Mouse (Mus musculus) midbrain, postnatal 0 days (tissue): Measurements from ENCODE around the gene Celf2. TPM values are rescaled to one million over a fixed set of nuclear protein-coding genes. Genes with fewer than 3 reads are reported as not detected.
A peak's percentile ranks its signal among the peaks of the same experiment; 100 is the strongest.

ENCODE experiments used
- ATAC-seq: fragments of 200-750 bp; cut with Nextera tagmentation; 2 replicates; pipeline ENCODE4 v1.8.0; 2017; ENCODE audit warnings: moderate number of reproducible peaks, mild to moderate bottlenecking, moderate TSS enrichment, moderate library complexity; ENCODE audit not compliant: low FRiP score
- DNase-seq: peaks from one replicate; pipeline ENCODE4 v3.0.0-alpha.2; 2015; ENCODE audit warnings: low spot score
- H3K27ac ChIP-seq: fragments of 300-500 bp; sonication (generic); 2 replicates; pipeline ENCODE4 v1.5.1; 2014; ENCODE audit warnings: low read depth, mild to moderate bottlenecking, low read length, mixed read lengths
- H3K27me3 ChIP-seq: fragments of 300-500 bp; sonication (generic); 2 replicates; pipeline ENCODE4 v1.6.1; 2014; ENCODE audit warnings: low read length, control low read depth, mixed read lengths; ENCODE audit not compliant: insufficient read depth
- H3K36me3 ChIP-seq: fragments of 300-500 bp; sonication (generic); 2 replicates; pipeline ENCODE4 v1.6.1; 2014; ENCODE audit warnings: low read length, control low read depth, mixed read lengths; ENCODE audit not compliant: insufficient read depth
- H3K4me1 ChIP-seq: fragments of 300-500 bp; sonication (generic); 2 replicates; pipeline ENCODE4 v1.6.1; 2014; ENCODE audit warnings: mild to moderate bottlenecking, control low read depth, antibody characterized with exemption, low read length, mixed read lengths; ENCODE audit not compliant: insufficient read depth
- H3K4me2 ChIP-seq: fragments of 300-500 bp; sonication (generic); 2 replicates; pipeline ENCODE4 v1.6.1; 2014; ENCODE audit warnings: low read depth, mild to moderate bottlenecking, low read length, mixed read lengths; ENCODE audit not compliant: poor library complexity, severe bottlenecking
- H3K4me3 ChIP-seq: fragments of 300-500 bp; sonication (generic); 2 replicates; pipeline ENCODE4 v1.5.1; 2014; ENCODE audit warnings: low read depth, mild to moderate bottlenecking, low read length, moderate library complexity
- H3K9ac ChIP-seq: fragments of 300-500 bp; sonication (generic); replicated peaks from 2 replicates; pipeline ENCODE4 v1.6.1; 2014; ENCODE audit warnings: mild to moderate bottlenecking, low read length, moderate library complexity, mixed read lengths; ENCODE audit not compliant: poor library complexity, severe bottlenecking
- H3K9me3 ChIP-seq: fragments of 300-500 bp; sonication (generic); 2 replicates; pipeline ENCODE4 v1.6.1; 2016; ENCODE audit warnings: low read length, control low read depth
- CTCF ChIP-seq: IDR thresholded peaks from 2 replicates; pipeline ENCODE4 v1.5.1; 2016; ENCODE audit warnings: antibody characterized with exemption, mild to moderate bottlenecking
- WGBS: fragments of 180-500 bp; shearing (Covaris S2); extraction: QIAGEN DNeasy Blood & Tissue Kit; methylation state at CpG from one replicate; pipeline ENCODE4 v1.1.7; 2014; 5-methylcytosine and 5-hydroxymethylcytosine counted together
- polyA plus RNA-seq: library from polyadenylated mRNA; unstranded; fragments of >200 nt; fragmentation: Nextera tagmentation; extraction: Ambion mirVana; gene quantifications from 2 replicates; pipeline ENCODE4 v1.2.1, GENCODE M21; 2015
- total RNA-seq: library from RNA; depleted of rRNA; stranded (reverse); fragments of >200 nt; gene quantifications from 2 replicates; pipeline ENCODE4 v1.2.3, GENCODE M21; 2014

The Celf2 gene
- total and polyA plus RNA-seq, 2 experiments from 2014 or later, result 112 to 135 TPM

DNA sequence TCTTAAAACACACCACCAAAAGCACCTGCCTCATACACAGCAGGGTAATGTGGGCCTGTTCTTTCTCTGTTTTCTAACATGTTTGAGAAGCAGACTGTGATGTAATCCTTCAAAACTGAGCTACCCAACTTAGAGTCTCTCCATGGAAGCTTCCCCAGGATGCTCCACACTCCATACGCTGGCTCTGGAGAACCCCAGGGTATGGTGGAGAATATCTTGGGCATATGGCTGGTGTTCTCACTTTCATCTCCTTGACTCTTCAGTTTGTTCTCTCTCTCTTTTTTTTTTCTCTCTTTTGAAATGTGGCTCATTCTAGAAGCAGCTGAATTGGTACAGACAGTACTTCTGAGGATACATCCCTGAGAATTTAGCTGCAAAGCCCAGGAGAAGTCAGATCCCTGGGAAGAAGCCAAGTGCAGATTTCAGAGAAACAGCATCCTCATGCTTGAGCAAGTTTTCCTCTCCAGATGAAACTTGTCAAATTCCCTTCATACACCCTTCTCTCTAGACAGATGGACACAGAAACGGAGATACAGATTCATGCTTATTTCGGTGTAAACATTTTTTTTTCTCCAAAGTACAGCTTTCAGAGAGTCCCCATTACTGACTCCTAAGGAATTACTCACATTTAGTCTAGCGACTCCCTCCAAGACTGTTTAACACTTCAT, 581.5 kb downstream of the Celf2 start:
- no peaks in the 10 kb centered on the region for H3K36me3 ChIP-seq
- no peaks in the 10 kb centered on the region for H3K27me3 ChIP-seq
- DNase-seq, result no peak
- peaks cover 3% of the 10 kb centered on the region; the same call in 1 of the 2 replicates for H3K4me1 ChIP-seq
- H3K4me2 ChIP-seq, result no peak overlapping the region
- 94% methylated on average over 4 of the region's 4 CpGs for WGBS
- H3K9me3 ChIP-seq, result no peaks in the 10 kb centered on the region
- TF ChIP-seq CTCF, result no peak
- ATAC-seq, result no peak
- no peak overlapping the region for H3K9ac ChIP-seq
- no peak overlapping the region for H3K27ac ChIP-seq
- H3K4me3 ChIP-seq, result no peak overlapping the region

- ATAC-seq (no peak), DNase-seq (no peak)
- H3K4me1 ChIP-seq, result peaks cover 3% of the 10 kb centered on the region; the same call in 1 of the 2 replicates
These were observed 583.9 kb downstream of the Celf2 start for GRCm38 (mm10) chr2:6925505-6925904.

DNA sequence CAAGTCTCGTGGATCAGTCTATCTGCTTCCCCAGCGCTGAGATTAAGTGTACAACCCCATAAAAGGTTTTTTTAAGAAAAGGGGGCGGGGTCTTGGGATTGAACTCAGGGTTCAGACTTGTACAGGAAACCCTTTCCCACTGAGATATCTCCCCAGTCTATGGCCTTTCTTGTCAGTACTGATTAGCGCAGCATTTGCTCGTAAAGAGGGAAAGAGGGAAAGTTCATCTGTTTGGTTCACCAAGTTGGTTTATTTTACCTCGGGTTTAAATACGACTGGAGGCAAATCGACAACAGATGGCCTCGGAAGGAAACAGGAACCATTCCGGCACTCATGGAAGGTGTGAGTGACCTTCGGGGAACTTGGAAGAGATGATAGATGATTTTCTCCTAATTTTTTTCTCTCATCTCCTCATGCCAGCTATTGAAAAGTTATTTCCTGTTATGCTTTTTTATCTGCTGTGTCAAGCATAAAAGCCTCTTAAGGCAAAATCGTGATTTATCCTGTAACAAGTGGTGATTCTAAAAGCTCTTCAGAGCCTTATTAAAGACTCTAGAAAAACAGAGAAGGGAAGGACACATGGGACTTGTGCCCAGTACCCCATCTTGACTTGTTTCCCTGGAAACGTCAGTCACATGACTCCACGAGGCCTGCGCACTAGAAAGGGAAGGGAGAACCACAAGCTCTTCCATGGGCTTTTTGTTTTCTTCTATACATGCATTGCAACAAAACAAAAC, 585.5 kb downstream of the Celf2 start:
- Histone ChIP-seq H3K4me3 (no peak overlapping the region), H3K27me3 (no peaks in the 10 kb centered on the region), H3K36me3 (no peaks in the 10 kb centered on the region), H3K27ac (no peak overlapping the region), H3K4me2 (no peak overlapping the region), H3K9ac (no peak overlapping the region), H3K9me3 (no peaks in the 10 kb centered on the region), H3K4me1 (peaks cover 3% of the 10 kb centered on the region; the same call in 1 of the 2 replicates)
- ATAC-seq (no peak), DNase-seq (no peak)
- TF ChIP-seq CTCF, result no peak
- WGBS, result 80% methylated on average over 15 of the region's 15 CpGs

More at GRCm38 (mm10) chr2:6925505-6925904, 583.9 kb downstream of the Celf2 start:
- H3K9me3 ChIP-seq, result no peaks in the 10 kb centered on the region
- H3K9ac ChIP-seq, result no peak overlapping the region
- no peak overlapping the region for H3K4me2 ChIP-seq
- H3K4me3 ChIP-seq, result no peak overlapping the region
- WGBS, result 32% methylated on average over 5 of the region's 5 CpGs
- no peak overlapping the region for H3K27ac ChIP-seq
- H3K27me3 ChIP-seq, result no peaks in the 10 kb centered on the region
- TF ChIP-seq CTCF, result no peak
- no peaks in the 10 kb centered on the region for H3K36me3 ChIP-seq

DNA sequence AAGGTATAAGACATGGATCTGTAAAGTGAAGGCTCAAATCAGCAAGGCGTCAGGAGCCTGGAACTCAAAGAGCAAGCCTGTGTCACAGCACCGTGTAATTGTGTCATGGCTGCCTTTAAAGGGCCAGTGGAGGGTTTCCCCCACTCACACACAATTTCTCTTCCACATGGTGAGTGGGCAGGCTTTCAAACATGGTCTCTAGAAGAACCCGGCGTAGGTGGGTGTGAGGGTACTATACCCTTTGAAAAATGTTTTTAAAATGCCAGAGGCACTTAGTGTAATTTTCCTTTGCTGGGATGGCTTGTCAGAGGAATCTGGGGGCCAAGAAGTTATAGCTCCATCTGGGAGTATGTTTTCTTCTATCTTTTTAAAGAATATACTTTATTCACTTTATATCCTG, 594.0 kb downstream of the Celf2 start:
- Histone ChIP-seq H3K27ac (no peak overlapping the region), H3K9me3 (no peaks in the 10 kb centered on the region), H3K4me3 (no peak overlapping the region), H3K36me3 (no peaks in the 10 kb centered on the region), H3K9ac (no peak overlapping the region), H3K4me1 (no peaks in the 10 kb centered on the region), H3K27me3 (no peaks in the 10 kb centered on the region), H3K4me2 (no peak overlapping the region)
- no peak for TF ChIP-seq CTCF
- 84% methylated on average over 4 of the region's 4 CpGs for WGBS
- DNase-seq (no peak), ATAC-seq (no peak)

DNA sequence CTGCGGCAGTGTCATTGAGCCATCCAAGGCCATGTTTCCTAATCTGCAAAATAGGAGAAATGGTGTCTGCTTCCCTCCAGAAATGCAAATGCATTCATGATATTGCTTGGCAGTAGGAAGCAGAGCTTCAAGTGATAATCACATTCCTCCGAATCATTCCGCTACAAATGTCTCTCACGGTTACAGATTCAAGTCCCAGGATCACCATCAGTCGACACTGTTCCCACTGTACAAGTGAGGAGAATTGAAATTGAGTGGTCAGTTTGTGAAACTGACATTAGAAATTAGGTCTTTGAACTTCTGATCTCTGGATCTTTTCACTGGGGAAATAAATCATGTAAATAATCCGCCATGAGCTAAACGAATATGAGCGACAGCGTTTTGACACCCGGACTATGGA, 596.0 kb downstream of the Celf2 start:
- H3K27ac ChIP-seq, result no peak overlapping the region
- H3K9ac ChIP-seq, result no peak overlapping the region
- TF ChIP-seq CTCF, result no peak
- H3K4me3 ChIP-seq, result no peak overlapping the region
- no peaks in the 10 kb centered on the region for H3K9me3 ChIP-seq
- H3K36me3 ChIP-seq, result no peaks in the 10 kb centered on the region
- no peaks in the 10 kb centered on the region for H3K27me3 ChIP-seq
- WGBS, result 74% methylated on average over 10 of the region's 10 CpGs
- DNase-seq (no peak), ATAC-seq (no peak)
- no peaks in the 10 kb centered on the region for H3K4me1 ChIP-seq
- no peak overlapping the region for H3K4me2 ChIP-seq

GRCm38 (mm10) chr2:6911932-6912331, 597.4 kb downstream of the Celf2 start:
- H3K4me2 ChIP-seq, result 0 out of 2 replicates have a peak overlapping the region, but pooled peaks have one; percentile 2
- H3K9ac ChIP-seq, result no peak overlapping the region
- 49% methylated on average over 7 of the region's 7 CpGs for WGBS
- H3K36me3 ChIP-seq, result no peaks in the 10 kb centered on the region
- H3K4me1 ChIP-seq, result no peaks in the 10 kb centered on the region
- no peak for TF ChIP-seq CTCF
- no peaks in the 10 kb centered on the region for H3K9me3 ChIP-seq
- H3K27ac ChIP-seq, result no peak overlapping the region
- H3K27me3 ChIP-seq, result no peaks in the 10 kb centered on the region
- no peak for DNase-seq
- no peak overlapping the region for H3K4me3 ChIP-seq
- ATAC-seq, result no peak
